Mouse (Mus musculus): ENCODE data around the gene Rnps1.
A peak's percentile ranks its signal among the peaks of the same experiment; 100 is the strongest.

The Rnps1 gene

GRCm38 (mm10) chr17:24470701-24471527 is 56.5 kb downstream of the Rnps1 start:
- peak; percentile 24 for DNase-seq (ENCODE audit: low spot score)

- DNase-seq (ENCODE audit: low spot score), result no peak
Measured at GRCm38 (mm10) chr17:24472512-24472911, 58.1 kb downstream of the Rnps1 start.

GRCm38 (mm10) chr17:24473612-24474275 is 59.4 kb downstream of the Rnps1 start, which contains the start of gene Bricd5:
Bricd5 (plus strand) TSS chr17:24473884.
- no peak for DNase-seq (ENCODE audit: low spot score)

GRCm38 (mm10) chr17:24474557-24474956 is 60.2 kb downstream of the Rnps1 start:
- peak; percentile 72 for DNase-seq (ENCODE audit: low spot score)
